Mouse (Mus musculus): ENCODE results near the gene Unkl.

Gene Unkl

DNA sequence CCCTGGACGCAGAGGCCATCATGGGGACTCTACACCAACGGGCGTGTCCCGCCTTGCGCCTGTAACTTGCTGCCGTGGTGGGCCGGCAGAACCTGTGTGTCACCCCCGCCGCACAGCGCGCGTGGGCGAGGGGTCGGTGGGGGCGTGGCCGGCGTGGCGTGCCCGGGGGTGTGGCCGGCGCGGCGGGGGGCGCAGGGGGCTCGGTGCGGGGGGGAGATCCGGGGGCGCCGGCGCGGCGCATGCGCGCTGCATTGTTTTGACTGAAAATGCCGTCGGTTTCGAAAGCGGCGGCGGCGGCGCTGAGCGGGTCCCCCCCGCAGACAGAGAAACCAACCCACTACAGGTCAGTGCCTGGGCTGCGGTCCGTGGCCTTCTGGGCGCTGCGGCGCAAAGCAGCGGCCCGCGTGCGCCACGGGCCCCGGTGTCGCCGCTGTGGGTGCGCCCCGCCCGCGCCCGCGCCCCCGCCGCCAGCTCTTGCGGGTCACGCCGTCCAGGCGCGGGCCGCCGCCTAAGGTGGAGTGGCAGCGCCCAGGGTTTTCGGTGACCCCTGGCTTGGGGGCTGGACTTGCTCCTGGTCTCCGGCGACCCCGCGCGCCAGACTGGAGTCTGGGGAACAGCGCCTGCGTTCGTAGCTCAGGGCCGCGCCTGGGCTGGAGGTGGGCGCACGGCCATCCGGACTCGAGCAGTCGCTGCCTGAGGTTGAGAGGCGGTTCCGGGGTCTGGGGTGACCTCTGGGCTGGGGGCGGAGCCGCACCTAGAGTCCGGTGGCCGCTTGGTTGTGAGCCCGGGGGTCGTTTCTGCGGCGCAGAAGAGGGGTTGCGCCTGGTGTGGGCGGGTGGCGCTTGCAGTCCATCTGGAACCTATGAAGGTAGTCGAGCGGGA lies at the start of gene Unkl:
Gene Unkl (plus strand): TSS at position 248 of the 882 bp plus-strand sequence.
- peak; percentile 54 for DNase-seq (ENCODE audit: low read depth, low spot score)

DNA sequence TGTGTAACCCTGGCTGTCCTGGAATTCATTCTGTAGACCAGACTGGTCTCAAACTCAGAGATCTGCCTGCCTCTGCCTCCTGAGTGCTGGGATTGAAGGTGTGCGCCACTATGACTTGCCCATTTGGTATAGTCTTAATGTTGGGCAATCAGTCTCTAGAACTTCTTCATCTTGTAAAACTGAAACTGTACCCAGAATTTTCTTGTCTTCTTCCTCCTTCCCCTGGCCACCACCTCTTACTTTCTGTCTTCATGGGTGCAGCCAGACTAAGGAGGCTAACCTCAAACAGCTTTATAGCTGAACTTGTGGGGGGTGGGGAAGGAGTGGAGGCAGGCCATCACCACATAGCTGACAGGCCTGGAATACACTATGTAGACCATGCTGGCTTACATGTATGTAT lies 49.4 kb upstream of the Unkl start:
- DNase-seq (ENCODE audit: low read depth, low spot score) = no peak

DNA sequence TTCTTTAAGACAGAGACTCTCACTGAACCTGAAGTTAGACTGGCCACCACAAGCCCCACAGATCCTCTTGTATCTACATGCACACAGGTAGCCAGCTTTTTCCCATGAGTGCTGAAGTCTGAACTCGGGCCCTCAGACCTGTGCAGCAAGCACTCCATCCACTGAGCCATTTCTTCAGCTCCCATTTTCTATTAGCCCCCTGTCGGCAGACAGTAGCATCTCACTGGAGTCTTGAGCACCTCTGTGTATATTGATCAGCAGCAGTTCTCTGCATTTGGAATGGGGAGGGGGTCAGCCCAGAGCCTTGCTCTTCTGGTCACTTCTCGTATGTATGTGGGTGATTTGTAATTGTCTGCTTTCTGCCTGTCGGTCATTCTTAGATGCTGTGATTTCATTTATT lies 48.2 kb upstream of the Unkl start:
- no peak for DNase-seq (ENCODE audit: low read depth, low spot score)

DNA sequence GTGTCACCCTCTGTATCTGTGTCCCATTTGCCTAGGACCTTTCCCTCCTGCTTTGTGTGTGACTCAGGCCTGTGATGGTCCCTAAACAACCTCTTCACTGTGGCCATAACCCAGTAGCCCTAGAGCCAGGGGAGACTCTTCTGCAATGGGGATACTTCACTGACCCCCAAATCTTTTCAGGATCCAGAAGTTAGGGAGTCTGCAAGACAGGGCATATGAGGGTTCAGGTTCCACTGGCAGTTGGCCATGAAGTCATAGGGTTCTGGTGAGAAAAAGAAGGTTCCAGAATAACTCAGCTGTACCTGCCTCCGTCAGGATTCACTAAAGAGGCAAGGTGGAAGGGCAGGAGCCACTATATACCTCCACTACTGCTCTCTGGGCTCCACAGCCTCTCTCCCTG lies 26.0 kb upstream of the Unkl start, which contains the start of gene Ccdc154:
Gene Ccdc154 (plus strand): TSS at position 301 of the 400 bp plus-strand sequence.
- no peak for DNase-seq (ENCODE audit: low read depth, low spot score)

DNA sequence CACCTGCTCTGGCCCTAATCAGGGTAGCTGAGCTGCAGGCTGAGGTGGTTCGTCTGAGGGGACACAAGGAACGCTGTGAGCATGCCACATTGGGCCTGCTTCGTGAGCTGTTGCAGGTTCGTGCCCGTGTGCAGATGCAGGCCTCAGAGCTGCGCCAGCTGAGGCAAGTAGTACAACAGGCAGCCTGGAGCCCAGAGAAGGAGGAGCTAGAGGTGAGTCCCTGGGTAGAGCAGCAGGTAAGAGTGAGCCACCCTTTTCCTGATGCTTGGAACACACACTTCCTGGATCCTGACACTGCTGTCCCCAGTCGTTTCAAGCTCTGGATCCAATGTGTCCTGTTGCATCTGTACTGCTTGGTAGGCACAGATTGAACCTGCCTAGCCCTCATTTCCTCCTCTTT lies 24.8 kb upstream of the Unkl start:
- DNase-seq (ENCODE audit: low read depth, low spot score) = no peak

DNA sequence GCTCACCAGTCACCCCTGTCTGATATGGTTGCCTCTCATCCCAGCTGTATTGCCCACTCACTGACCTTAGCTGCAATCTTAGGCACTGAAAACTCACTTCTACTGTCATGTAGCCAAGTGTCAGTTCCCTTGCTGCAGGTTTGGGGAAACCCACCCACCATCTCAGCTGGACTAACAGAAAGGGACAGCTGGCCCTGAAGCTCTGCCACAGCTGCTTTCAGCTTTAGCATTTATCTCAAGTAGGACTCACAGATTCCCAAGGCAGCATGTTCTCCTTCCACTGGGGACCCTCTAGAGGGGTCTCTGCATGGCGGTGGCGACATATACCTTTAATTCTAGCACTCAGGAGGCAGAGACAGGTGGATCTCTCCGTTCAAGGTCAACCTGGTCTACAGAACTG lies 23.4 kb upstream of the Unkl start:
- no peak for DNase-seq (ENCODE audit: low read depth, low spot score)

DNA sequence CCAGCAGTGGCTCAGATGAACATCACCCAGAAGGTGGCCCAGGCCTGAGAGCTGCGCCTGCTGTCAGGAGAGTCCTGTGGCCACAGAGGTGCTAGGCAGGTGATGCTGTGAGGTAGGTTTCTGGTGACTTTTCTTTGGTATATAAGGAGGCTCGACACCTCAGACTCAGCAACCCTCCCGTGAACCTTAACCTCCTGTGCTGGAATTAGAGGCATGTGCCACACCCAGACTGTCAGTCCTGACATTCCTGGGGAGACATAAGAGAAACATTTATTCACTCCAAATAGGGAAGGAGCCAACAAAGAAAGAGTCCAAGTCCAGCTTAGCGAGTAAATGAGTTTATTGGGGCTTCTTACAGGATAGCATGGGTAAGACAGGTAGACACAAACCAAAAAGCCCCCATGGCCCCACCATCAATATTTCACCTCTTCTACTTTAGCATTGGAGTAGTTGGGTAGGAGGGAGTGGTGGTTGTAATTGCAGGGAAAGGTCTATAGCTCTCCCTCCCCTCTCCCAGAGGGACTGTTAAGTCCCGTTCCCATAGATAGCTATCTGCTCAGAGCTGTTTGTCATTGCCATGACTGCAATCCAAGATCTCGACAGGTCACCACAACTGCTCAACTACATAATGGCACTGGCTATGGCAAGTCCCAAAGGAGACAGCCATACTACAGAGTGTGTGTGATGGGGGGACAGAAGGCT lies 22.1 kb upstream of the Unkl start:
- DNase-seq (ENCODE audit: low read depth, low spot score) = no peak

DNA sequence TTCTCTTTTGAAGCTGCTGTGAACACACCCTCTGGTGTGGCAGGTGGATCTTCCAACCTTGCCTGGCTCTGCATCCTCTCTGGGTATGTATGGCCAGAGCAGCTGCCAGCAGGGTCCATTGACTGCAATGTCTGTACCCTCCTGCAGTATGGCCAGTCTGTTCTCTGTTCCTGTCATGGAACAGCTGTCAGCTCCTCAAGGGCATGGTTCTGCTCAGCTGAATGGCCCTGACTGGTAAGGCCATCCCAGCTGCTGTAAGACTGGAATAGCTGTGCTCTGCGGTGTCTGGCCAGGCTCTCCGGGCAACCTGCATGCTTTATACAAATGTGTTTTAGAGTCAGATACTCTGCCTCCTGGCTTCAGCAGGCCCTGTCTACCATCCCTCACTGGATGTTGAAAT lies 18.5 kb upstream of the Unkl start:
- no peak for DNase-seq (ENCODE audit: low read depth, low spot score)

DNA sequence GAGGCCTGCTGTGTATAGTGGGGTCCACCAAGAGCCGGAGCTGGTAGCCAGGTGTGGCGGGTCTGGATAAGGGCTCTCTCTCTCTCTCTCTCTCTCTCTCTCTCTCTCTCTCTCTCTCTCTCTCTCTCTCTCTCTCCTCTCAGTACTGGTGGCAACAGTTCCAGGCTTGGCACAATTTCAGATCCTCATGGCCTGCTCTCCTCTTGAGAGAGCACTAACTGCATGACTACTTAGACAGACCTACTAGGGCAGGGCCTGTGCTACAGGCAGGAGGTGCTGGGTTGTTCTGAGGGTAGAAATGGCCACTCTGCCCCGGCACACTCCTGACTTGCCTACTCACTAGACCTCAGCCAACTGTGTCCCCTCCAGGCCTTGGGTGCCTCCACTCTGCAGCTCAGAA lies 15.6 kb upstream of the Unkl start:
- DNase-seq (ENCODE audit: low read depth, low spot score) = no peak

DNA sequence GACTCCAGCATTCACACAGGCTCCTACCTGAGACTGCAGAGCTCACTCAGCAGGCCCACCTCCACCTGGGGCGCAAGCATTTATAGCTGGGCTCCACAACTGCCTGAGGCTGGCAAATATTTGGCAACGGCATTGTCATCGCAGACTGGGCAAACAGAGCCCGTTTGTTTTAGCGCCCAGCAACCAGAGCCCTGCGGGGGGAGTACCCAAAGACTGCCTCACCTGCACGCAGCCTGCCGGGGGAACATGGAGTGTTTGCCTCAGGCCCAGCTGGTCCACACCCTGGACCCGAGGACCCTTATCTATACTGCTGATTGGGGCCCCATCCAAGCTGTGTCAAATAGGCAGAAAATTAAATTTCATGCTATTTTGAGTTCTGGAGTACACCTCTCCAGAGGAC lies 12.8 kb upstream of the Unkl start, which contains the start of gene Gm38655:
Gene Gm38655 (minus strand): TSS at position 61 of the 400 bp plus-strand sequence.
- no peak for DNase-seq (ENCODE audit: low read depth, low spot score)

DNA sequence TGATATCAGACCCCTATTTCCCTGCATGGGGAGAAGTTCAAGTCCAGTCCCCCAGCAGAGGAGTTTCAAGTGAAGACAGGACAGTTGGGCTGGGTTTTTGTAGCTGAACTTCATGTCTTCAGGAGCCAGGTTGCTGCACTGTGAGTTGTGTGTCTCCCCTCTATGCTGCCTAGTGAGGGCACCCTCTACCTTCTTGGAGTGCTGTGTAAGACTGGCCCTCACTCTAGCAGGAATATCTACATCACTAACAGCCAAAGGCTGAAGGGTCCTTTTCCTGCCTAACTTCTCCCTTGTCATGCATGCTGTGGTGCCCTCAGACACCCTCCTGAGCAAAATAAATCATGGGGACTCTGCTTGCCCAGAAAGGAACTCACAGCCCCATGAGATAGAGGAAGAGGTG lies 5.0 kb upstream of the Unkl start:
- DNase-seq (ENCODE audit: low read depth, low spot score) = no peak

DNA sequence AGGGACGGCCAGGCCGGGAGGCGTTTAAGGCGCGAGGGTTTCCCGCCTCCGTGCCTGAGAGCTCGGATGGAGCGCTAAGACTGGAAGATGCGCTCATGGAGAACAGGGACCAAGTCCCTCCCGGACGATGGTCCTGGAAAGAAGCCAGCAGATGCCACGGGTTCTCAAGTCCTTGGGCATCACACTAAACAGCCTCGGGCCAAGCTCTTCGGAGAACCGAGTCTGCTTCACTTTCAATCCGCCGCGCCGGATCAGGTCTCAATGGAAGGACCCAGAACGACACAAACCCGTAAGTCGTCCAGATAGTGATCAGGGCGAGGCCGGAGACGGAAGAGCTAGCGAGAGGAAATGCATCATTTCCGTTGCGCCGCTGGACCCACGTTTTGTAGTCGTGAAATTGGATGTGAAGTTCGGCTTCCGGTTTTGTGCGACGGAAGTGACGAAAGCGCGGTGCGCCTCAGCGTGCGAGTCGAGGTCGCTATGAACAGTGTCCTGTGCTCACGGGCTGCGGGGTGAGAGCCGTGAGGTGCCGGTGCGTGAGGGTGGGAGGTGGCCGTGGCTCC lies 4.0 kb upstream of the Unkl start, which contains the start of gene BC003965:
Gene BC003965 (plus strand): TSS at position 426 of the 563 bp plus-strand sequence.
- DNase-seq (ENCODE audit: low read depth, low spot score) = peak; percentile 98

DNA sequence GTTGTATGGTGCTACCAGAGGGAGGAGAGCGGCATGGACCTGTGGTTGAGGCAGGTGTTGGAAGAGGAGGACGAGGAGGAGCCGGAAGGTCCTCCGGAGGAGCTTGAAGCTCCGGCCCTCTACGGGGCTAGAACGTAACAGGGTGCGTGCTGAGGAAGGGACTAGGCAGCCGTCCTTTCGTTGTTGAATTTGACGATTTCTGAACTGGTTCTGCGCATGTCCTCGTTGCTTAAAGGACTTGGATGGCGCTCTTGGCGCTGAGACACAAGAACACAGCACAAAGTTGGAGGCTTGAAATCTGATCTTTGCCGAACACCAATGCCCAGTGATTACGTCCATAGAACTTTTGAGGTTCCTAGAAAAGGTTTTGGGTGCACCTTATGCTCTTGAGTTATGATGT lies 3.2 kb upstream of the Unkl start:
- DNase-seq (ENCODE audit: low read depth, low spot score) = no peak

DNA sequence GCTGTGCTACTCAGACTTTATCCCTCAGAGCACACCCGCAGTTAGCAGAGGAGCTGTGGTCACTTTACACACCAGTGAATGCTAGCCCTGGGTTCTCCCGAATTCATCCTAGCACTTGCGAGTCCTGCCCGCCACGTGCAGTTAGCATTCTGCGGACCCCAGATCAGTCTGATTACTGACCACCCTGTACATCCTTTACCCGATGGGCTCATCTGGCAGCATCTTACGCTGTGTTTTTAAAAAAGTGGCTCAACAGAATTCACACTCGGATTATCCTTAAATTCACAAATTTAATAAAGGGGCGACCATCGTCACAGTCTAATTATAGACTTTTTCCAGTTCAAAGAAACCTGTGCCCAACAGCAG lies 430 bp upstream of the Unkl start:
- DNase-seq (ENCODE audit: low read depth, low spot score) = no peak

DNA sequence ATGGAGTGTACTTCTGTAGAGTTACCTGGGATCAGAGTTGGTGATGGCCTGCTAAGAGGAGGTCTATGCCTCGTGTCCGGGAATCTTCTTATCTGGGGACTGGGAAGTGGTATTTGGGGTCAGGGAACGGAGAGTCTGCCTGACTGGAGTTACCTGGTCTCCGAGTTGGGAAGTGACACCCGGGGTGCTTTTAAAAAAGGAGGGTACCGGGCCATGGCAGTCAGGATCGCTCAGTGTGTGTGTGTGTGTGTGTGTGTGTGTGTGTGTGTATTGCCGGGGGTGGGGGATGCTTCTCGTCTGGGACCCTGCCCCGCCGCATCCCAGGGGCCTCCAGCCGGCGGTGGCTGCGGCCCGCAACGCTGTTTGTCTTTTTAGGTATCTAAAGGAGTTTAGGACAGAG lies 894 bp downstream of the Unkl start:
- no peak for DNase-seq (ENCODE audit: low read depth, low spot score)

DNA sequence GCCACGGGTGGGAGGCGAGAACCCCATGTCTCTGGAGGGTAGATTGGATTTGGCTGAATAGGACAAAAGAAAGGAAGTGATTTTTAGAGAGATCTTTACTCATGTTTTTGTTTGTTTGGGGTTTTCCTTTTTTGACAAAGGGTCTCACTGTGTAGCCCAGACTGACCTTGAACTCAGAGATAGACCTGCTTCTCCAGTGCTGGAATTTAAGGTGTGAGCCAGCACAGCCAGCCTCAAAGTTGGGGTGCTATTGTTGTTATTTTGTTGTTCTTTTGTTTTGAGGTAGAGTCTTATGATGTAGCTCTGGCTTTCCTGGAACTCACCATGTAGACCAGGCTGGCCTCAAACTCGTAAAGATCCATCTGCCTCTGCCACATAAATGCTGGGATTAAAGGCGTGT lies 14.2 kb downstream of the Unkl start:
- no peak for DNase-seq (ENCODE audit: low read depth, low spot score)

DNA sequence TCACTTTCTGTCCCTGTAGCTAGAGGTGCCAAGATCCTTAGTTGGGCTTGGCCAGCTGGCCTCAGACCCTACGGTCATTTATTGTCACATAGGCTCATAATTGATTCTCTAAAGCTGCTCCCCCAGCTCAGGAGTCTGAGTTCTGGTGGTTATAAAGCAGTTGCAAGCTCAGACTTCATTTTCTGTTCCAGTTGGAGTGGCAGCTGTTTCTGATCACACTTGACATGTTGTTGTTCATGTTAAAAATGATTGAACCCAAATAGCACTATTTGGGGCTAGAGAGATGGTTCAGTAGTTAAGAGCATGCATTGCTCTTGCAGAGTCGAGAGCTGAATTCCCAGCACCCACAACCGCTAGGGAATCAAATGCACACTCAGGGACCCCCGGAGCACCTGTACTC lies 21.8 kb downstream of the Unkl start:
- no peak for DNase-seq (ENCODE audit: low read depth, low spot score)

DNA sequence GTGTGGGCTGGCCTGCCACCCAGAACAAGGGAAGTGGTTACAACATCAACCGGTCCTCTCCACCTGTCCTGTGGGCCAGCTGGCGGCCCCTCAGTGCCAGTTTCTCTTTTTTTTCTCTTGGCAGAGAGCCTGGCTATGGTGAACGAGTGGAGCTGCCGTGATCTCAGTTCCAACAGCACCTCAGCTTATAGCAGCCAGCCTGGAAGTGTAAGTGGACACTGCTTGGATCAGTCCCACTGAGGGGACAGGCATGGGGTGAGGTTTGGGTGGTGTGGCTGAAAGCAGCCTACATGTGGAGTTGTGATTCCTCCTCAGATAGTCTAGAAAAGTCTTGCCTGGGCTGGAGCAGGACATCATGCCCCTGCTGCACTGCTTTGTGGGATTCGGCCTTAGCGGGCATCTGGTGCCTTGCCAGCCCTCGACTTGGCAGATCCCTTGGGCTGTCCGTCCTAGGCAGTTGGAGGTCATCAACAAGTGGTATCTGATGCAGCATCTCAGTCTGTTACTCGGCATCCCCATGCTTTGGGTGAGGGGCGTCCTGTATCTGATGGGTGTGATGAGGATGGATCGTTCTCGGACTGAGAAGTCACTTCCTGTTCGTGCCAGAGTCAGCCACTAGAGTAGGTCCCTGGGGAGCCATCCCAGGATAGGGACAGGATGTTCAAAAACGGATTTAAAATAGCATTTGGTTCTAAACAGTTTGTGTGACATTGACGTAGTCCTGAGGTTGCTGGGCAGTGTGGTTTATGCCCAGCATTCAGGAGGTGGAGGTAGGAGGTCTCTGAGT lies 22.7 kb downstream of the Unkl start:
- peak; percentile 82 for DNase-seq (ENCODE audit: low read depth, low spot score)

DNA sequence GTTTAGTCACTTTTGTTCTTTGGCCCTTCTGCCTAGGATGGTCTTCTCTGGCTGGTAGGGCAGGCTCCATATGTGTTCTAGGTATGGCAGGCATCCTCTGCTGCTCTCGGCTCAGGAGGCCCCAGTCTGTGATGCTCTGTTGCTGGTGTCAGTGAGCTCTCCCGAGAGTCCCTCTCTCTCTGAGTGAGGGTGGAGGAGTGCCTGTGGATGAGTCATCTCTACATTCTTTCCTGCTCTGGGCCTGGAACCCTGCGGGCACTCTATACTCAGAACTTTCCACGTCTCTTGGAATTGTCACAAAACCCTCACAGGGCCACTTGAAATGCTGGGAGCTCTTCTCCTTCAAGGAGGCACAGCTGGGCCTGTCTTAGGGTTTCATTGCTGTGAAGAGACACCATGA lies 23.5 kb downstream of the Unkl start:
- no peak for DNase-seq (ENCODE audit: low read depth, low spot score)

DNA sequence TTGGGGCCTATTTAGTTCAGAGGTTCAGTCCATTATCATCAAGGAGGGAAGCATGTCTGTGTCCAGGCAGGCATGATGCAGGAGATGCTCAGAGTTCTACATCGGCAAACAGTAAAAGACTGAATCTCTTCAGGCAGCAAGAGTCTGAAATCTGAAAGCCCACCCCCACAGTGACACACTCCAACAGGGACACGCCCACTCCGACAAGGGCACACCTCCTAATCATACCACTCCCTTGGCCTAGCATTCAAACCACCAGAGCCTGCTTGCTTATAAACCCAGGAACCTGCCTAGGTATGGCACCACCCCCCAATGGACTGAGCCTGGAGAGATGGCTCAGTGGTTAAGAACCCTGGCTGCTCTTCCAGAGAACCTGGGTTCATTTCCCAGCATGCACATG lies 27.2 kb downstream of the Unkl start:
- DNase-seq (ENCODE audit: low read depth, low spot score) = no peak

DNA sequence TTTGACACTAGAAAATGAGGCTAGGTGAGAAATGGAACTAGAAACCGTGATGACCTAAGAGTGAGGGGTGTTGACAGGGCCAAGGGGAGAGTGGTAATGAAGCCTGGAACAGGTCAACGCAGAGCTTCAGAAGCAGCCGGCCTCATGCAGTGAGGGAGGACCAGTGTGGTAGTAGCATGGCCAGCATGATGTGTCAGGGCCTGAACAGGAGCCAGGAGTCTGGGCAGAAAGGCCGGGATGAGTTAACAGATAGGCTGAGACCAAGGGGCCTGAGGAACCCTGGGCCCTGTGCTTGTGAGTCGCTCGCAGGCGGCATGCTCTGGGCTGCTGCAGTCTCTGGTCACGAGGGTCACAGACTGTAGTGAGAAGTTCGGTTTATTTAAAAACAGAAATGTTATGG lies 30.8 kb downstream of the Unkl start:
- DNase-seq (ENCODE audit: low read depth, low spot score) = no peak

All from skeletal muscle tissue, adult 2 months (tissue).